Mouse (Mus musculus) embryonic facial prominence, embryonic 12.5 days (tissue): ENCODE measurements around the gene Abcc12. TPM values are rescaled to one million over a fixed set of nuclear protein-coding genes. Genes with fewer than 3 reads are reported as not detected.

Experiments
- ATAC-seq: fragments of 200-750 bp; cut with Nextera tagmentation; 2 replicates; pipeline ENCODE4 v1.8.0; 2017; ENCODE audit not compliant: insufficient number of reproducible peaks, insufficient read depth, low FRiP score, low TSS enrichment
- H3K27ac ChIP-seq: fragments of 300-500 bp; sonication (generic); 2 replicates; pipeline ENCODE4 v1.5.1; 2016; ENCODE audit warnings: mild to moderate bottlenecking
- H3K27me3 ChIP-seq: fragments of 300-500 bp; sonication (generic); 2 replicates; pipeline ENCODE4 v1.6.1; 2016; ENCODE audit warnings: mild to moderate bottlenecking, moderate library complexity
- H3K36me3 ChIP-seq: fragments of 300-500 bp; sonication (generic); 2 replicates; pipeline ENCODE4 v1.6.1; 2016; ENCODE audit warnings: mild to moderate bottlenecking
- H3K4me1 ChIP-seq: fragments of 300-500 bp; sonication (generic); 2 replicates; pipeline ENCODE4 v1.6.1; 2016
- H3K4me2 ChIP-seq: fragments of 300-500 bp; sonication (generic); replicated peaks from 2 replicates; pipeline ENCODE4 v1.6.1; 2016; ENCODE audit warnings: mild to moderate bottlenecking, moderate library complexity
- H3K4me3 ChIP-seq: fragments of 300-500 bp; sonication (generic); 2 replicates; pipeline ENCODE4 v1.5.1; 2016; ENCODE audit warnings: mild to moderate bottlenecking
- H3K9ac ChIP-seq: fragments of 300-500 bp; sonication (generic); 2 replicates; pipeline ENCODE4 v1.6.1; 2016; ENCODE audit warnings: mild to moderate bottlenecking, moderate library complexity
- H3K9me3 ChIP-seq: fragments of 300-500 bp; sonication (generic); 2 replicates; pipeline ENCODE4 v1.6.1; 2016; ENCODE audit warnings: mild to moderate bottlenecking, moderate library complexity
- WGBS: fragments of 180-500 bp; shearing (Covaris S2); methylation state at CpG from one replicate; pipeline ENCODE4 v1.1.7; 2016; 5-methylcytosine and 5-hydroxymethylcytosine counted together
- polyA plus RNA-seq: library from polyadenylated mRNA; unstranded; fragments of >200 nt; fragmentation: Nextera tagmentation; extraction: Ambion mirVana; gene quantifications from 2 replicates; pipeline ENCODE4 v1.2.1, GENCODE M21; 2016

Abcc12 gene
- polyA plus RNA-seq, 1 experiment from 2014 or later, result 0.04 TPM

GRCm38 (mm10) chr8:86597681-86598080 lies 17.2 kb upstream of the Abcc12 start:
- H3K4me3 ChIP-seq, result no peak overlapping the region
- no peak overlapping the region for H3K9ac ChIP-seq
- H3K9me3 ChIP-seq, result no peaks in the 10 kb centered on the region
- no peak overlapping the region for H3K27ac ChIP-seq
- no peak for ATAC-seq
- WGBS, result 85% methylated on average over 7 of the region's 7 CpGs
- no peaks in the 10 kb centered on the region for H3K4me1 ChIP-seq
- H3K4me2 ChIP-seq, result no peak overlapping the region
- H3K27me3 ChIP-seq, result no peaks in the 10 kb centered on the region
- no peaks in the 10 kb centered on the region for H3K36me3 ChIP-seq

- WGBS, result 79% methylated on average over 5 of the region's 5 CpGs
- H3K27me3 ChIP-seq, result no peaks in the 10 kb centered on the region
- no peak overlapping the region for H3K4me2 ChIP-seq
- no peak for ATAC-seq
- no peaks in the 10 kb centered on the region for H3K36me3 ChIP-seq
- H3K4me3 ChIP-seq, result no peak overlapping the region
- H3K9me3 ChIP-seq, result no peaks in the 10 kb centered on the region
- no peak overlapping the region for H3K27ac ChIP-seq
- H3K4me1 ChIP-seq, result no peaks in the 10 kb centered on the region
- H3K9ac ChIP-seq, result no peak overlapping the region
Observed at GRCm38 (mm10) chr8:86595671-86596070, 15.2 kb upstream of the Abcc12 start.

GRCm38 (mm10) chr8:86594159-86594796 lies 13.8 kb upstream of the Abcc12 start:
- H3K9ac ChIP-seq, result no peak overlapping the region
- no peak overlapping the region for H3K4me3 ChIP-seq
- no peaks in the 10 kb centered on the region for H3K36me3 ChIP-seq
- H3K27ac ChIP-seq, result no peak overlapping the region
- H3K4me1 ChIP-seq, result no peaks in the 10 kb centered on the region
- H3K4me2 ChIP-seq, result no peak overlapping the region
- no peak for ATAC-seq
- no peaks in the 10 kb centered on the region for H3K9me3 ChIP-seq
- whole genome bisulfite sequencing, result 83% methylated on average over 3 of the region's 3 CpGs
- no peaks in the 10 kb centered on the region for H3K27me3 ChIP-seq

DNA sequence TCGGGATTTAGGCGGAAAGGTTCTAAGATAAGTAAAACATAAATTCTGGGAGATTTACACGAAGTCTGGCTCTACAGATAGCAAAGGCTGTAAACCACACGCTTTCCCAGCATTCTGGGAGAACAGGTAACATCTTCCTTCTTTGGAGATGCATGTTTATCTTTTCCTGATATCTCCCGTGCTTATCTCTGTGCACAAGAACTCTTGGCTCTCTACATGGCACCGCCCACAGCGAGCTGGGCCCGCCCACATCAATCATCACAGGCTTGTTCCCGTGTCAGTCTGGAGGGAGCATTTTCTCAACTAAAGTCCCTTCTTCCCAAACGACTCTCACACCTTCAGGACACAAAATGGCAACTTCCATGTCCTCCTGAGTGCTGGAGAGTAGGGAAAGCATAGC lies 12.6 kb upstream of the Abcc12 start:
- ATAC-seq, result no peak
- 66% methylated on average over 10 of the region's 10 CpGs for WGBS
- no peaks in the 10 kb centered on the region for H3K9me3 ChIP-seq
- no peak overlapping the region for H3K27ac ChIP-seq
- no peaks in the 10 kb centered on the region for H3K36me3 ChIP-seq
- no peak overlapping the region for H3K4me3 ChIP-seq
- no peak overlapping the region for H3K4me2 ChIP-seq
- no peaks in the 10 kb centered on the region for H3K27me3 ChIP-seq
- H3K9ac ChIP-seq, result no peak overlapping the region
- H3K4me1 ChIP-seq, result no peaks in the 10 kb centered on the region

- Histone ChIP-seq H3K27me3 (no peaks in the 10 kb centered on the region), H3K4me2 (no peak overlapping the region), H3K9ac (no peak overlapping the region), H3K9me3 (no peaks in the 10 kb centered on the region), H3K36me3 (no peaks in the 10 kb centered on the region), H3K4me3 (no peak overlapping the region), H3K27ac (no peak overlapping the region), H3K4me1 (0 out of 2 replicates have a peak, but pooled peaks cover 4% of the 10 kb centered on the region)
- WGBS, result 91% methylated on average over 5 of the region's 5 CpGs
- ATAC-seq, result no peak
Observed at GRCm38 (mm10) chr8:86588338-86588737, 7.9 kb upstream of the Abcc12 start.

- no peaks in the 10 kb centered on the region for H3K27me3 ChIP-seq
- no peaks in the 10 kb centered on the region for H3K9me3 ChIP-seq
- no peak for ATAC-seq
- H3K4me3 ChIP-seq, result no peak overlapping the region
- H3K36me3 ChIP-seq, result no peaks in the 10 kb centered on the region
- no peak overlapping the region for H3K9ac ChIP-seq
- H3K4me2 ChIP-seq, result no peak overlapping the region
- WGBS, result 39% methylated on average over 6 of the region's 6 CpGs
- H3K27ac ChIP-seq, result no peak overlapping the region
- 0 out of 2 replicates have a peak, but pooled peaks cover 4% of the 10 kb centered on the region for H3K4me1 ChIP-seq
Observed at GRCm38 (mm10) chr8:86586642-86587041, 6.2 kb upstream of the Abcc12 start.

DNA sequence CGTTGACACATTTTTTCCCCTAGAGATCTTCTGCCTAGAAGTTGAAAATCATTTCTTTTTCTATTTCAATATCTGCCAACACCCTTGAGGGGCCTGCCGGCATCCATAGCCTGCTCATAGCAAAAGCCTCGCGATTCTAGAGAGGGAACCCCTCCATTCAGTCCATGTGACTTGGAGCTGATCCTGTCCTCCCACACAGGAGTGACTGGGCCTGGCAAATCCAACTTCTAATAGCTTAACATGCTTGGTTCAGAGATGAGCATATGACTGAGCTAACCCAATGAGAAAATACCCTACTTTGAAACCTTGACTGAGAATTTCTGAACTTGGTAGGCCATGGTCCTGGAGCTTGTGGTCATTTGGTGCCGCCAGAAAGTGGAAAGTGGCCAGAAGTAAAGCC lies 5.6 kb upstream of the Abcc12 start:
- 44% methylated on average over 5 of the region's 5 CpGs for WGBS

GRCm38 (mm10) chr8:86585532-86585931 lies 5.0 kb upstream of the Abcc12 start:
- WGBS, result under 1% methylated on average over 16 of the region's 16 CpGs
- H3K9ac ChIP-seq, result 0 out of 2 replicates have a peak overlapping the region, but pooled peaks have one; percentile 38
- ATAC-seq, result no peak
- H3K4me2 ChIP-seq, result peak overlapping the region; percentile 63
- no peaks in the 10 kb centered on the region for H3K27me3 ChIP-seq
- H3K4me1 ChIP-seq, result 0 out of 2 replicates have a peak, but pooled peaks cover 4% of the 10 kb centered on the region
- no peaks in the 10 kb centered on the region for H3K9me3 ChIP-seq
- peak overlapping the region; percentile 38 for H3K4me3 ChIP-seq
- H3K27ac ChIP-seq, result no peak overlapping the region
- no peaks in the 10 kb centered on the region for H3K36me3 ChIP-seq

More for the DNA sequence above, 5.6 kb upstream of the Abcc12 start:
- H3K27ac ChIP-seq, result no peak overlapping the region
- no peak overlapping the region for H3K9ac ChIP-seq
- no peak for ATAC-seq
- no peaks in the 10 kb centered on the region for H3K36me3 ChIP-seq
- no peak overlapping the region for H3K4me3 ChIP-seq
- no peaks in the 10 kb centered on the region for H3K9me3 ChIP-seq
- H3K4me2 ChIP-seq, result no peak overlapping the region
- H3K4me1 ChIP-seq, result 0 out of 2 replicates have a peak, but pooled peaks cover 4% of the 10 kb centered on the region
- H3K27me3 ChIP-seq, result no peaks in the 10 kb centered on the region

DNA sequence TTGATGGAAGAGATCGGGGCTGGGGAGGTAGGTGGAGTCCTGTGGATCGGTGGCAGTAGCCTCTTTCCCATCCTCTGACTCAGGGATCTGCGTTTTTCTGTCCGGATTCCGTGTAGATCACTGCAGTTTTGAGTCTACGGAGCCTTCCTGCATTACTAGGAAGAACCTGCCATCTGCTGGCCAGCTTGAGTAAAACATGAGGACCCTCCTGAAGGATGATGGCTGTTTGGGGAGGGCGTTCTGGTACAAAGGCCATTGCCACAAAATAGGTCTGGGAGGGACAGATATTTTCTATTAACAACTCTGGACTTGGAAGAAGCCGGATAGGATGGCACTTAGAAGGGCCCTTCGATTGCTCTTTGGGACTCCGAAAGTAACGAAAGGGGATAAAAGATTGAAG lies 4.6 kb upstream of the Abcc12 start:
- ATAC-seq, result no peak

GRCm38 (mm10) chr8:86581921-86582331 lies 1.4 kb upstream of the Abcc12 start:
- WGBS, result 80% methylated on average over 4 of the region's 4 CpGs
- H3K36me3 ChIP-seq, result no peaks in the 10 kb centered on the region

More for the DNA sequence above, 4.6 kb upstream of the Abcc12 start:
- Histone ChIP-seq H3K4me1 (0 out of 2 replicates have a peak, but pooled peaks cover 4% of the 10 kb centered on the region), H3K4me3 (peak overlapping the region; percentile 38), H3K27ac (no peak overlapping the region), H3K9ac (0 out of 2 replicates have a peak overlapping the region, but pooled peaks have one; percentile 38), H3K36me3 (no peaks in the 10 kb centered on the region), H3K9me3 (no peaks in the 10 kb centered on the region), H3K27me3 (no peaks in the 10 kb centered on the region), H3K4me2 (peak overlapping the region; percentile 63)
- 4% methylated on average over 11 of the region's 11 CpGs for WGBS

DNA sequence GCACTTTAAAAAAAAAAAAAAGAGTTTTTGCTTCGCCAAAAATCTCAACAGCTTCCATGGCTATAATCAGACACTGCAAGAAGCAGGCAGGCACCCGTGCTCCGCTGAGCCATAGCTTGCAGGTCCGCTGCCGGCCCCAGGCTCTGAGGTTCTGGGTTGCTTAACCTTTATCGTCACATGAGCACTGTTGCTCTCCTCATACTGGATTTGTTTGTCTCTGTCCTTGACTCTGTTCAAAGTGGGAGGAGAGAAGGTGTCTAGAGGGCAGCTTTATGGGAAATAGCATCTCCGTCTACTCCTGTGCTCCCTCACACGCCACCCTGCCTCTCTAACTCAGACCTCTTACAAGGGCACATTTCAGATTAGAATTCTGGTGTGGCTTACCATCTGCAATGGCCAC lies 1.8 kb downstream of the Abcc12 start:
- peaks cover 4% of the 10 kb centered on the region; the same call in 1 of the 2 replicates for H3K4me1 ChIP-seq
- WGBS, result 66% methylated on average over 8 of the region's 8 CpGs
- H3K27me3 ChIP-seq, result no peaks in the 10 kb centered on the region
- no peak for ATAC-seq
- H3K9me3 ChIP-seq, result no peaks in the 10 kb centered on the region
- no peaks in the 10 kb centered on the region for H3K36me3 ChIP-seq
- no peak overlapping the region for H3K9ac ChIP-seq
- no peak overlapping the region for H3K4me2 ChIP-seq
- H3K27ac ChIP-seq, result no peak overlapping the region
- H3K4me3 ChIP-seq, result no peak overlapping the region

More at GRCm38 (mm10) chr8:86581921-86582331, 1.4 kb upstream of the Abcc12 start:
- Histone ChIP-seq H3K9ac (no peak overlapping the region), H3K27ac (no peak overlapping the region), H3K4me1 (peaks cover 5% of the 10 kb centered on the region; the same call in 1 of the 2 replicates), H3K4me3 (no peak overlapping the region), H3K4me2 (no peak overlapping the region), H3K27me3 (no peaks in the 10 kb centered on the region), H3K9me3 (no peaks in the 10 kb centered on the region)
- no peak for ATAC-seq

DNA sequence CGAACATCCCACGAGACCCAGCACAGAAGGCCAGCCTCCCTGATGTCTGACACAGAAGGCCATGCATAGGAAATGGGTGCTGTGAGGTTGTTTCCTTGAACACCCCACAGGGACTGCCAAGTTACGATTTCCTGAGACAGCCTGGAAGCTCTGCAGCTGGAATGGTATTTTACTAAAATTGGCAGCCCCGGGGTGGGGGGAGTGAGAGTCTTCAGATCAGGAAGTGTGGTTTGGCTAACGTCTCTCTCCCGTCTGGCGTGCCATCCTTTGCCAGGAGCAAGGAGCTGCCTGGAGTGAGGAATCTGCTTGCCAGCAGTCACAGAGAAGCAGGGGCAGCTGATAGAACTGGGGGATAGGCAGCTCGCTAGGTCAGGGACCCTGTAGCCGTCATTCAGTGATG lies 2.4 kb downstream of the Abcc12 start:
- no peaks in the 10 kb centered on the region for H3K9me3 ChIP-seq
- H3K36me3 ChIP-seq, result no peaks in the 10 kb centered on the region
- no peaks in the 10 kb centered on the region for H3K27me3 ChIP-seq
- 40% methylated on average over 9 of the region's 9 CpGs for WGBS
- H3K4me2 ChIP-seq, result no peak overlapping the region
- peaks cover 4% of the 10 kb centered on the region; the same call in 1 of the 2 replicates for H3K4me1 ChIP-seq
- H3K4me3 ChIP-seq, result no peak overlapping the region
- no peak overlapping the region for H3K9ac ChIP-seq
- H3K27ac ChIP-seq, result no peak overlapping the region
- no peak for ATAC-seq
